Mouse (Mus musculus) brown adipose tissue, adult 24 weeks (tissue): Measurements from ENCODE around the gene Prex1. TPM values are rescaled to one million over a fixed set of nuclear protein-coding genes. Genes with fewer than 3 reads are reported as not detected.

Experiments
- H3K27ac ChIP-seq: fragments of 200-500 bp; replicated peaks from 2 replicates; pipeline ENCODE4 v1.5.1; 2012; ENCODE audit warnings: low read depth, mild to moderate bottlenecking, low read length
- H3K4me1 ChIP-seq: fragments of 200-500 bp; 2 replicates; pipeline ENCODE4 v1.6.1; 2012; ENCODE audit warnings: low read length, mixed read lengths; ENCODE audit not compliant: control insufficient read depth, insufficient read depth, insufficient read length
- H3K4me3 ChIP-seq: fragments of 200-500 bp; 2 replicates; pipeline ENCODE4 v1.5.1; 2012; ENCODE audit warnings: low read depth, mild to moderate bottlenecking, low read length, moderate library complexity; ENCODE audit not compliant: insufficient read depth
- polyA plus RNA-seq: library from polyadenylated mRNA; stranded (reverse); fragments of >200 nt; gene quantifications from 2 replicates; pipeline ENCODE4 v1.2.4, GENCODE M21; 2012; ENCODE audit not compliant: missing spikeins, insufficient read depth, insufficient read length

Gene Prex1
- polyA plus RNA-seq, 1 experiment = 2.3 TPM

- peak overlapping the region; percentile 68 for H3K4me3 ChIP-seq
- no peaks in the 10 kb centered on the region for H3K4me1 ChIP-seq
- no peak overlapping the region for H3K27ac ChIP-seq
These were observed 1.9 kb downstream of the Prex1 start for GRCm38 (mm10) chr2:166711681-166712132.

- Histone ChIP-seq H3K27ac (no peak overlapping the region), H3K4me1 (no peaks in the 10 kb centered on the region), H3K4me3 (no peak overlapping the region)
These were observed 3.7 kb downstream of the Prex1 start for GRCm38 (mm10) chr2:166709883-166710282.

- no peak overlapping the region for H3K27ac ChIP-seq
- H3K4me3 ChIP-seq = no peak overlapping the region
- H3K4me1 ChIP-seq = no peaks in the 10 kb centered on the region
These were observed 5.3 kb downstream of the Prex1 start for GRCm38 (mm10) chr2:166708304-166708703.

- H3K4me1 ChIP-seq = no peaks in the 10 kb centered on the region
- H3K27ac ChIP-seq = no peak overlapping the region
- no peak overlapping the region for H3K4me3 ChIP-seq
These were observed 7.1 kb downstream of the Prex1 start for GRCm38 (mm10) chr2:166706526-166706925.

GRCm38 (mm10) chr2:166703491-166703890 lies 10.1 kb downstream of the Prex1 start:
- Histone ChIP-seq H3K4me1 (peaks cover 6% of the 10 kb centered on the region), H3K4me3 (no peak overlapping the region), H3K27ac (no peak overlapping the region)

- Histone ChIP-seq H3K4me1 (peaks cover 6% of the 10 kb centered on the region), H3K4me3 (no peak overlapping the region), H3K27ac (no peak overlapping the region)
These were observed 11.6 kb downstream of the Prex1 start for GRCm38 (mm10) chr2:166702113-166702445.

- peaks cover 6% of the 10 kb centered on the region for H3K4me1 ChIP-seq
- H3K4me3 ChIP-seq = no peak overlapping the region
- H3K27ac ChIP-seq = no peak overlapping the region
These were observed 12.2 kb downstream of the Prex1 start for GRCm38 (mm10) chr2:166701248-166702112.

GRCm38 (mm10) chr2:166700732-166701131 lies 12.9 kb downstream of the Prex1 start:
- Histone ChIP-seq H3K27ac (no peak overlapping the region), H3K4me3 (no peak overlapping the region), H3K4me1 (peaks cover 6% of the 10 kb centered on the region)

- Histone ChIP-seq H3K4me1 (peaks cover 6% of the 10 kb centered on the region), H3K27ac (no peak overlapping the region), H3K4me3 (no peak overlapping the region)
These were observed 13.5 kb downstream of the Prex1 start for GRCm38 (mm10) chr2:166700116-166700515.

GRCm38 (mm10) chr2:166699552-166699951 lies 14.1 kb downstream of the Prex1 start:
- Histone ChIP-seq H3K27ac (no peak overlapping the region), H3K4me1 (peaks cover 6% of the 10 kb centered on the region), H3K4me3 (no peak overlapping the region)

GRCm38 (mm10) chr2:166694616-166695015 lies 19.0 kb downstream of the Prex1 start:
- Histone ChIP-seq H3K27ac (no peak overlapping the region), H3K4me1 (no peaks in the 10 kb centered on the region), H3K4me3 (no peak overlapping the region)

- no peaks in the 10 kb centered on the region for H3K4me1 ChIP-seq
- H3K4me3 ChIP-seq = no peak overlapping the region
- no peak overlapping the region for H3K27ac ChIP-seq
These were observed 20.2 kb downstream of the Prex1 start for GRCm38 (mm10) chr2:166693394-166693793.

- H3K27ac ChIP-seq = no peak overlapping the region
- no peaks in the 10 kb centered on the region; the same call in 1 of the 2 replicates for H3K4me1 ChIP-seq
- no peak overlapping the region for H3K4me3 ChIP-seq
These were observed 21.8 kb downstream of the Prex1 start for GRCm38 (mm10) chr2:166691602-166692509.

- Histone ChIP-seq H3K4me1 (no peaks in the 10 kb centered on the region; the same call in 1 of the 2 replicates), H3K27ac (no peak overlapping the region), H3K4me3 (no peak overlapping the region)
These were observed 26.7 kb downstream of the Prex1 start for GRCm38 (mm10) chr2:166686917-166687316.

GRCm38 (mm10) chr2:166685824-166686223 lies 27.8 kb downstream of the Prex1 start:
- no peaks in the 10 kb centered on the region; the same call in 1 of the 2 replicates for H3K4me1 ChIP-seq
- no peak overlapping the region for H3K4me3 ChIP-seq
- no peak overlapping the region for H3K27ac ChIP-seq
